Mouse (Mus musculus) thymus, adult 2 months (tissue): ENCODE results near the gene Rab21.

ENCODE experiments used
- CTCF ChIP-seq: fragments of 200-500 bp; IDR thresholded peaks from 2 replicates; pipeline ENCODE4 v1.5.1; 2012; ENCODE audit warnings: mild to moderate bottlenecking, control low read depth, low read length, moderate library complexity, borderline replicate concordance; ENCODE audit not compliant: control insufficient read depth, poor library complexity, insufficient read depth; ENCODE audit errors: extremely low read depth
- POLR2A ChIP-seq: fragments of 200-500 bp; IDR thresholded peaks from 2 replicates; pipeline ENCODE4 v1.6.1; 2012; ENCODE audit warnings: mild to moderate bottlenecking, low read length, control low read depth, moderate library complexity; ENCODE audit not compliant: control insufficient read depth, poor library complexity, insufficient read depth; ENCODE audit errors: extremely low read depth

GRCm38 (mm10) chr10:115271649-115272048 is 43.7 kb downstream of the Rab21 start:
- TF ChIP-seq CTCF (no peak), POLR2A (no peak)
